Mouse (Mus musculus): ENCODE measurements at regions not wholly inside any gene's neighbourhood (a gene's known extent, or its start where the extent isn't known, plus 50 kb on each side); places are given as distances from the start of the nearest gene placed in this dataset.

DNA sequence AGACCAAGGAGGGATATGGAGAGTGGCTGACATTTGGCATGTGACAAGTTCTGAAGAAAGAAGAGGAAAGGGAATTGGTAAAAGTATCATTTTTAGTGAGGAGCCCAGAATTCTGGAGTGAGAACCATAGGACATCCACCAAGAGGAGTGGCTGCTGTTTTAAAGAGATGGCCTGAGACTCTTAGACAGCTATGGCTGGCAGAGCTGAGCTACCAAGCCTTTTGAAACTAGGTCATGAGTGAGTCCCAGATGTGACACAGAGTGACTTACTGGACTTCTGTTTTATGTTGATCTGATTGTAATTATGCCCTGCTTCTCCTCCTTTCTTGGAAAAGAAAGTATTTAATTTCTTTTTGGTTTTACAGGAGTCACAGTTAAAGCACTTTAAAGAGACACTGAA is 61.8 kb upstream of the Tprg start:
- TF ChIP-seq CTCF (IDR thresholded peaks at IDR 0.05; ENCODE audit: borderline replicate concordance, insufficient read depth, low read length) (no peak), POLR2A (IDR thresholded peaks at IDR 0.05; ENCODE audit: low read depth, low read length) (no peak)

Measured in embryonic fibroblast, embryonic 13.5 days (primary cell).